Mouse (Mus musculus): ENCODE results near the gene Vstm2a. TPM values are rescaled to one million over a fixed set of nuclear protein-coding genes. Genes with fewer than 3 reads are reported as not detected.

The Vstm2a gene
- not detected in 2 replicates for polyA plus RNA-seq (2011; ENCODE audit: insufficient read depth, insufficient read length, low read depth, missing spikeins)

GRCm38 (mm10) chr11:16257473-16257921 is at the start of gene Vstm2a:
TSS of gene Vstm2a (plus strand) at chr11:16257724.
- peak within 1 kb of the TSS; percentile 68 for H3K4me3 ChIP-seq (ENCODE audit: low read depth, low read length)
- H3K9ac ChIP-seq (ENCODE audit: low read depth, poor library complexity, severe bottlenecking) = peak within 1 kb of the TSS; percentile 42
- H3K27me3 ChIP-seq (ENCODE audit: control insufficient read depth, insufficient read depth, low read length, poor library complexity, severe bottlenecking) = peaks cover 11% of the 10 kb centered on the region
- H3K36me3 ChIP-seq (ENCODE audit: control insufficient read depth, insufficient read depth, low read length, poor library complexity, severe bottlenecking) = no peaks in the 10 kb centered on the region
- H3K4me1 ChIP-seq (ENCODE audit: control insufficient read depth, insufficient read depth, low read length) = no peaks in the 10 kb centered on the region
- TF ChIP-seq CTCF (IDR thresholded peaks at IDR 0.05; ENCODE audit: low read depth, low read length) (no peak), POLR2A (IDR thresholded peaks at IDR 0.05; ENCODE audit: insufficient read depth, low read length) (no peak), EP300 (IDR thresholded peaks at IDR 0.05; ENCODE audit: insufficient read depth, low read depth, low read length) (no peak)
- H3K9me3 ChIP-seq (replicated peaks; ENCODE audit: control insufficient read depth, insufficient read depth, low read length, poor library complexity, severe bottlenecking) = no peaks in the 10 kb centered on the region
- no peak within 1 kb of the TSS for H3K27ac ChIP-seq (ENCODE audit: insufficient read depth, low read length)

GRCm38 (mm10) chr11:16257011-16257410 is 513 bp upstream of the Vstm2a start:
- peak overlapping the region; percentile 68 for H3K4me3 ChIP-seq (ENCODE audit: low read depth, low read length)
- H3K36me3 ChIP-seq (ENCODE audit: control insufficient read depth, insufficient read depth, low read length, poor library complexity, severe bottlenecking) = no peaks in the 10 kb centered on the region
- H3K4me1 ChIP-seq (ENCODE audit: control insufficient read depth, insufficient read depth, low read length) = no peaks in the 10 kb centered on the region
- TF ChIP-seq CTCF (IDR thresholded peaks at IDR 0.05; ENCODE audit: low read depth, low read length) = no peak
- TF ChIP-seq EP300 (IDR thresholded peaks at IDR 0.05; ENCODE audit: insufficient read depth, low read depth, low read length) = no peak
- TF ChIP-seq POLR2A (IDR thresholded peaks at IDR 0.05; ENCODE audit: insufficient read depth, low read length) = no peak
- peak overlapping the region; percentile 42 for H3K9ac ChIP-seq (ENCODE audit: low read depth, poor library complexity, severe bottlenecking)
- peaks cover 11% of the 10 kb centered on the region for H3K27me3 ChIP-seq (ENCODE audit: control insufficient read depth, insufficient read depth, low read length, poor library complexity, severe bottlenecking)
- no peak overlapping the region for H3K27ac ChIP-seq (ENCODE audit: insufficient read depth, low read length)
- H3K9me3 ChIP-seq (replicated peaks; ENCODE audit: control insufficient read depth, insufficient read depth, low read length, poor library complexity, severe bottlenecking) = no peaks in the 10 kb centered on the region

- no peaks in the 10 kb centered on the region for H3K36me3 ChIP-seq (ENCODE audit: control insufficient read depth, insufficient read depth, low read length, poor library complexity, severe bottlenecking)
- H3K27me3 ChIP-seq (ENCODE audit: control insufficient read depth, insufficient read depth, low read length, poor library complexity, severe bottlenecking) = peaks cover 11% of the 10 kb centered on the region
- no peak overlapping the region for H3K9ac ChIP-seq (ENCODE audit: low read depth, poor library complexity, severe bottlenecking)
- H3K27ac ChIP-seq (ENCODE audit: insufficient read depth, low read length) = no peak overlapping the region
- no peak for TF ChIP-seq CTCF (IDR thresholded peaks at IDR 0.05; ENCODE audit: low read depth, low read length)
- H3K9me3 ChIP-seq (replicated peaks; ENCODE audit: control insufficient read depth, insufficient read depth, low read length, poor library complexity, severe bottlenecking) = no peaks in the 10 kb centered on the region
- no peaks in the 10 kb centered on the region for H3K4me1 ChIP-seq (ENCODE audit: control insufficient read depth, insufficient read depth, low read length)
- no peak overlapping the region for H3K4me3 ChIP-seq (ENCODE audit: low read depth, low read length)
Observed at GRCm38 (mm10) chr11:16258300-16258699, 776 bp downstream of the Vstm2a start.

GRCm38 (mm10) chr11:16259876-16260275 is 2.4 kb downstream of the Vstm2a start:
- Histone ChIP-seq H3K4me3 (ENCODE audit: low read depth, low read length) (no peak overlapping the region), H3K9ac (ENCODE audit: low read depth, poor library complexity, severe bottlenecking) (no peak overlapping the region), H3K9me3 (replicated peaks; ENCODE audit: control insufficient read depth, insufficient read depth, low read length, poor library complexity, severe bottlenecking) (no peaks in the 10 kb centered on the region), H3K4me1 (ENCODE audit: control insufficient read depth, insufficient read depth, low read length) (no peaks in the 10 kb centered on the region), H3K27me3 (ENCODE audit: control insufficient read depth, insufficient read depth, low read length, poor library complexity, severe bottlenecking) (peaks cover 11% of the 10 kb centered on the region), H3K36me3 (ENCODE audit: control insufficient read depth, insufficient read depth, low read length, poor library complexity, severe bottlenecking) (no peaks in the 10 kb centered on the region), H3K27ac (ENCODE audit: insufficient read depth, low read length) (no peak overlapping the region)
- TF ChIP-seq EP300 (IDR thresholded peaks at IDR 0.05; ENCODE audit: insufficient read depth, low read depth, low read length) = no peak

- TF ChIP-seq EP300 (IDR thresholded peaks at IDR 0.05; ENCODE audit: insufficient read depth, low read depth, low read length) (no peak), CTCF (IDR thresholded peaks at IDR 0.05; ENCODE audit: low read depth, low read length) (peak; percentile 72), POLR2A (IDR thresholded peaks at IDR 0.05; ENCODE audit: insufficient read depth, low read length) (no peak)
- no peak overlapping the region for H3K27ac ChIP-seq (ENCODE audit: insufficient read depth, low read length)
- no peaks in the 10 kb centered on the region for H3K36me3 ChIP-seq (ENCODE audit: control insufficient read depth, insufficient read depth, low read length, poor library complexity, severe bottlenecking)
- peaks cover 11% of the 10 kb centered on the region for H3K27me3 ChIP-seq (ENCODE audit: control insufficient read depth, insufficient read depth, low read length, poor library complexity, severe bottlenecking)
- H3K4me1 ChIP-seq (ENCODE audit: control insufficient read depth, insufficient read depth, low read length) = no peaks in the 10 kb centered on the region
- peak overlapping the region; percentile 77 for H3K4me3 ChIP-seq (ENCODE audit: low read depth, low read length)
- H3K9ac ChIP-seq (ENCODE audit: low read depth, poor library complexity, severe bottlenecking) = peak overlapping the region; percentile 59
- no peaks in the 10 kb centered on the region for H3K9me3 ChIP-seq (replicated peaks; ENCODE audit: control insufficient read depth, insufficient read depth, low read length, poor library complexity, severe bottlenecking)
Observed at GRCm38 (mm10) chr11:16260764-16261578, 3.4 kb downstream of the Vstm2a start.

GRCm38 (mm10) chr11:16268396-16268795 is 10.9 kb downstream of the Vstm2a start:
- Histone ChIP-seq H3K27ac (ENCODE audit: insufficient read depth, low read length) (no peak overlapping the region), H3K4me1 (ENCODE audit: control insufficient read depth, insufficient read depth, low read length) (no peaks in the 10 kb centered on the region), H3K4me3 (ENCODE audit: low read depth, low read length) (no peak overlapping the region), H3K36me3 (ENCODE audit: control insufficient read depth, insufficient read depth, low read length, poor library complexity, severe bottlenecking) (no peaks in the 10 kb centered on the region), H3K27me3 (ENCODE audit: control insufficient read depth, insufficient read depth, low read length, poor library complexity, severe bottlenecking) (no peaks in the 10 kb centered on the region), H3K9ac (ENCODE audit: low read depth, poor library complexity, severe bottlenecking) (no peak overlapping the region), H3K9me3 (replicated peaks; ENCODE audit: control insufficient read depth, insufficient read depth, low read length, poor library complexity, severe bottlenecking) (no peaks in the 10 kb centered on the region)
- TF ChIP-seq POLR2A (IDR thresholded peaks at IDR 0.05; ENCODE audit: insufficient read depth, low read length) = no peak
- no peak for TF ChIP-seq CTCF (IDR thresholded peaks at IDR 0.05; ENCODE audit: low read depth, low read length)
- TF ChIP-seq EP300 (IDR thresholded peaks at IDR 0.05; ENCODE audit: insufficient read depth, low read depth, low read length) = no peak
